Mouse (Mus musculus): ENCODE measurements around the gene Acvr2b.

DNA sequence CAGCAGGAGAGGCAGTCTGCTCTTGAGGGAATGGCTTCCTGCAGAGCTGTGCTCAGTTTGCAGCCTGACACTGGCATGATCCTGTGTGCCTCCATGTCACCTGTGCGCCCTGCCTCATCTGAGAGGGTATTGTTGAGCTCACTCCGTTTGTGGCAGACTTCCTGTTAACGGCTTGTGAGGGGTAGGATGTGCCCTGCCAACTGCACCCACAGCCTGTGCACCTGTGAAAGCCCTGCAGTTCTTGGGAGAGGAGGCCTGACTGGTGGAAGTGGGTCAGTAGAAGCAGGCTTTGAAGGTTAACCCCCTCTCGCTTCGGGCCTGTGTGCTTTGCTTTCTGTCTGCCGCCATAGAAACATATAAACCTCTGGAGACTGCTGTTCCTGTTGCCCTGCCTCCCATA, 63.1 kb downstream of the Acvr2b start:
- no peak for TF ChIP-seq EP300 (IDR thresholded peaks at IDR 0.05; ENCODE audit: low read depth)
- no peak for TF ChIP-seq CTCF (IDR thresholded peaks at IDR 0.05; ENCODE audit: low read depth)

Data from heart, postnatal 0 days (tissue).